Mouse (Mus musculus) kidney, postnatal 36 days (tissue): ENCODE results near the gene Aldh3a2.

Experiments used
- DNase-seq, 2 experiments: peaks; one replicate each; pipeline ENCODE4 v3.0.0; 2021 to 2022; ENCODE audit warnings: mixed read lengths in 2 of 2

The Aldh3a2 gene

GRCm38 (mm10) chr11:61271612-61272011 lies 4.3 kb upstream of the Aldh3a2 start:
- no peak for DNase-seq

DNA sequence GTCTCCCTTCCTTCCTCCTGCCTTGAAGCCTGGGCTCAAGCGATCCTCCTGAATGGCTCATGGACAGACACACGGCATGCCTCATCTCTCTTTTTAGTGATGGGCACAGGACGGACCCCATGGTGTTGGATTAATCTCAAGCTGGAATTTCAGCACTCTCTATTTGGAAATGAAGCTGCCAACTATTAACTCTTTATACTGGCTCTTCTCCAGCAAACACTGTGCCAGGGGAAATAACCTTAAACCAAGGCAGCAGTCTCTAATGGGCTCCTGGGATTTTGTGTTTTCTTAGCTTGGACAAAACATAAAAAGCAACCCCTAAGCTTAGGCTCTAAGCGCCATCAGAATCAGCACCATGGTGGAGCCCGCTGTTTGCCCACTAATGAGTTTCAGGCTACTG lies 3.1 kb upstream of the Aldh3a2 start:
- peak in 1 of 2 experiments; percentile 15 for DNase-seq

GRCm38 (mm10) chr11:61268626-61269349 lies 1.5 kb upstream of the Aldh3a2 start:
- no peak for DNase-seq

DNA sequence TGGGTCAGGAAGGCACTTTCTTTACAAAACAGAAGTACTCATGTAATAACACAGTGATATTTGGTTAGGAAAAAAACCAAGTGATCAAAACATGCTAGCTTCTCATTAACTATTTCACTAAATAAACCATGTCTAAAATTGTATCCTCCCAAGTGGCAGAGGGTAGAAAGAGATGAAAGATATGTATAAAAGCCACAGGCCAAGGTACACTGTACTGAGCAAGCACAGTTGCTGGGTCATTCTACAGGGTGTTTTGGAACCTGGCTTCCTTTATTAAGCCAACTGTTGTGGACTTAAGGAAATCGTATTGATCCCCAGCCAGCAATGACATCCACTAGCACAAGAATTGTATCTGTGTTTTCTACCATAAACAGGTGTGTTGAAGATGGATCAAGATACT lies 3.4 kb downstream of the Aldh3a2 start:
- no peak for DNase-seq

GRCm38 (mm10) chr11:61262516-61262915 lies 4.7 kb downstream of the Aldh3a2 start:
- DNase-seq = no peak

GRCm38 (mm10) chr11:61259106-61259505 lies 8.2 kb downstream of the Aldh3a2 start:
- no peak for DNase-seq

DNA sequence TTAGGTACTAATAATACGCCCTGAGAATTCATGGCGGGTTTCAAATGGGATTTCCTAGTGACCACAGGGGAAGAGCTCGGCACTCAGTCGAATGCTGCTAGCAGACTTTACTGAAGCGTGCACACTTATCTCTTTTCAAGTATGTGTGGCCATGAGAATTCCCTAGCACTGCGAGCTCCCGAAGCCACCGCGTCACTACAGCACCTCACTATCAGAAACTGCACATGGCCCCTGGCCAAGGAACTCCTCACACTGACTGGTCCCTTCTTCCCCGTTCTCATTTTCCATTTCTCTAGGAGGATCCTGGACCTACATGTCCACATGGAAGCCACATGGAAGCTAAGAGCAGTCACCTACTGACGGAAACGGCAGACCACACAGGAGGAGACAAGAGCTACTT lies 14.5 kb downstream of the Aldh3a2 start:
- no peak for DNase-seq

GRCm38 (mm10) chr11:61251741-61252140 lies 15.5 kb downstream of the Aldh3a2 start:
- no peak for DNase-seq

DNA sequence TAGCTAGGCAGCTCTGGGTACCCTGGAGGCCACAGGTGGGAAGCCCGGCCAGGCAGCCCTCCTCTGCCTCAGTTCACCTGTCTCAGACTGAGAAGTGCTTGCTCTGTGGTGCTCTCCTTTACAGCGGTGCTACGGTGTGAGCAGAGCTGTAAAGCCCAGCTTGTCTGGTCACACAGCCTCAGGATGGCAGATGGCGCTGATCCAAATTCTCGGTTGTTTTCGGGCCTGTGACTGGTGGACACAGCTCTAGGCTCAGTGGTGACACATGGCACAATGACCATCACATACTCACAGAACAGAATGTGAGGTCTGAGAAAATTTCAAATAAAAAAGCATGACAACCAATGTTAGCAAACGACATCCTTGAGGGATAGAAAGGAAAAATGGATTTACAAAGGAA lies 22.9 kb downstream of the Aldh3a2 start:
- no peak for DNase-seq

DNA sequence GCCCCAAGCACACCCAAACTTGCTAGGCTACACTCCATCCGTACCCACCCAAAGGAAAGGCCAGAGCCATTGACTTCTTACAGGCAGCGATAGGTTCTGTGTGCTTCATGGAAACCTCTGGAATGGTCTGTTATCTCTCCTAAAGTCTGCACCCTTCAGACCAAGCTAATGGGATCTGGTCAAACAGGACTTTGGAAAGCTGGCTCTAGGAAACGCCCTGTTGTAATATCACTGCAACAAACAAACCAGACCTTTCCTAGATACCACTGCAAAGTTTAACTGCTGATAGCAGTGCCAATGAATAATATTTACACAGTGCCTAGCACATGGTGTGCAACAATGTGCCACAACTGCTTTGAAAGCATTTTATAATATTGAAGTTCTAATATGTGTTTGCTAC lies 31.2 kb downstream of the Aldh3a2 start:
- DNase-seq = no peak

DNA sequence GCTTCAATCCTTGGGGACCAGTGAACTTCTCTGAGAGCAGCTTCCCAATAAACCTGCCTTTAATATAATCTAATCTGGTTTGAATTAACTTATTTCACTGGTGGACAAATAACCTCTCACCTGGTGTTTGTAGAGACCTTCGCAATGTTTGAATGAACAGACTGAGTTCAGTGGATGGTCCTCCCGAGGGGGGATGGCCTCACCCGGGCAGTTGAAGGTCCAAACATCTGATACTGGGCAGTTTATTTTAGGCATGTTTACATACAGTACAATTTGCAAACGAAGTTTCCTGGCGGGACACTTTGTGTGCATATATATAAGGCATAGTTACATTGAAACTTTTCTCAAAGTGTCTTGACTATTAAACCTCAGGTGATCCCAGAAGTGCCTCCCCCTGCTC lies 33.1 kb downstream of the Aldh3a2 start:
- no peak for DNase-seq

- DNase-seq = peak; percentile 55 to 78
Observed at GRCm38 (mm10) chr11:61231329-61231728, 35.9 kb downstream of the Aldh3a2 start.

DNA sequence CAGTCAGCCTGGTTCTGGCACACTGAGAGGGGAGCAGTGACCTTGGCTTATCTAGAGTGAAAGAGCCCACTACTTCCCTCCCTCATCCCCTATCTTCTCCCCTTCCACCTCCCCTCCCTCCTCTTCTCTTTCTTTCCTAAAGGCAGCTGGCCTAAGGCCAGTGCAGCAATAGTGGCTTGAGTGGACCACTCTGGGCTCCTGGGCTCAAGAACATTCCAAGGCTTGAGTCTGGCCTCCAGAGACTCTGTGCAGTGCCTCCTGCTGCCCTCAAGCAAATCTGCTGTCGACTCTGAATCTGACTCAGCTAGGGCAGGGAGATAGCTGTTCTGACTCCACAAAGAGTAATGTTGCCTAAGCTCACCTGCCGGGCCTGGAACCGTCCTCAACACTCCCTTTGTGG lies 38.9 kb downstream of the Aldh3a2 start:
- no peak for DNase-seq

DNA sequence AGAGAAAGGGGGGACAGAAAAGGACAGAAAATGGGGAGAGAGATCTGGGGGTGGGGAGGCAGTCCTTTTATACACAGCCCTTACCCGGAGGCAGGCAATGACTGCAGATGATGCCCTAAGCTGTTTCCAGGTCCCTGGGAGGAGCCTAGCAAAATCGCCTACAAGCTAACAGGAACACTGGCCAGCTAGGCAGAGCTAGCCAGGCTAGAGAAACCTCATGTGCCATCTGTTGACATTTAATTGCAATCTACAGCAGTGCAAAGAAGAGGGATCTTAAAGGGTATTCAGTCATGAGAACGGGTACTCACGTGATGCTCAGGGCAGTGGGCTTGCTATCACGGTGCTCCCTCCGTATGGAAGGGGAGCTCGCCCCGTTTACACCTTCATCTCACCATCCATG lies 39.4 kb downstream of the Aldh3a2 start:
- no peak for DNase-seq

- no peak for DNase-seq
Observed at GRCm38 (mm10) chr11:61225941-61226412, 41.3 kb downstream of the Aldh3a2 start.

GRCm38 (mm10) chr11:61225511-61225910 lies 41.8 kb downstream of the Aldh3a2 start:
- DNase-seq = no peak

- DNase-seq = no peak
Observed at GRCm38 (mm10) chr11:61224907-61225306, 42.4 kb downstream of the Aldh3a2 start.

- no peak for DNase-seq
Observed at GRCm38 (mm10) chr11:61224234-61224744, 43.0 kb downstream of the Aldh3a2 start.

GRCm38 (mm10) chr11:61222971-61223745 lies 44.1 kb downstream of the Aldh3a2 start:
- no peak for DNase-seq

- DNase-seq = no peak
Observed at GRCm38 (mm10) chr11:61222007-61222406, 45.3 kb downstream of the Aldh3a2 start.

DNA sequence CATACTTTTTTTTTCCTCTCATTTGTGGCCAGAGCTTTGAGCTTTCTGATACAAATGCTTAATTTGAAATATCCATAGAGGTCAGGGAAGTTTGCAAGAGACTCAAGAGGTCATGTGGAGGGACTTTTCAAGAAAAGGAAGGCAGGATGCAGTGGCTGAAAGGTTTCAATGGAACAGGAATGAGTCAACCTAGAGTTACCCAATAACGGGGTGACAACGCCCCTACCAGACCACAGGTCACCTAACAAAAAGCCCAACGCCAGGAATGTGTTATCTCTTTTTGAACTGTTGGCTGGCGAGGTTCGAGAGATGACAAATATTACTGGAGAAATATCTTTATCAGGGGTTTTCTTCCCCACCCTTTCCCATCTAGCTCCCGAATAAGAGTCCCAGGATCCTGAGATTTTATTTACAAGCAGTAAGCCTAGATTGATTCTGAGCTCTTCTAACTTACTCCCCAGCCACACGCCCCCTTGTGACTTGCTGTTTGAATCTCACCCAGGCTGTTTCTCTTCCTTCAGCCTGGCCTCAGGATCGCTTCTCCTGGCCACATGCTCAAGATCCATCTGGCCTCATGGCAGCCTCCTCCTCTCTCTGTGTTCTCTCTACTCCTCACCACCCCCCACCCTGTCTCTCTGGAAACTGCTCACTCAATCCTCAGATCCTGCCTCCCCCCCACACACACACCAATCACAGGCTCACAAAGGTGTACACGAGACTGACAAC lies 46.9 kb downstream of the Aldh3a2 start:
- DNase-seq = no peak

GRCm38 (mm10) chr11:61215936-61216335 lies 51.3 kb downstream of the Aldh3a2 start:
- no peak for DNase-seq

- peak in 1 of 2 experiments; percentile 41 for DNase-seq
Observed at GRCm38 (mm10) chr11:61212102-61212501, 55.2 kb downstream of the Aldh3a2 start.
